Mouse (Mus musculus) neural tube, embryonic 15.5 days (tissue): ENCODE results near the gene Ntn5. TPM values are rescaled to one million over a fixed set of nuclear protein-coding genes. Genes with fewer than 3 reads are reported as not detected.

Experiments used
- ATAC-seq: fragments of 200-750 bp; cut with Nextera tagmentation; 2 replicates; pipeline ENCODE4 v1.8.0; 2017; ENCODE audit warnings: mild to moderate bottlenecking, moderate TSS enrichment, moderate library complexity; ENCODE audit not compliant: low FRiP score
- H3K27ac ChIP-seq: fragments of 300-500 bp; sonication (generic); replicated peaks from 2 replicates; pipeline ENCODE4 v1.5.1; 2015; ENCODE audit warnings: mild to moderate bottlenecking, inconsistent platforms
- H3K27me3 ChIP-seq: fragments of 300-500 bp; sonication (generic); replicated peaks from 2 replicates; pipeline ENCODE4 v1.6.1; 2015; ENCODE audit warnings: inconsistent platforms
- H3K36me3 ChIP-seq: fragments of 300-500 bp; sonication (generic); 2 replicates; pipeline ENCODE4 v1.6.1; 2015; ENCODE audit warnings: inconsistent platforms
- H3K4me1 ChIP-seq: fragments of 300-500 bp; sonication (generic); 2 replicates; pipeline ENCODE4 v1.6.1; 2015; ENCODE audit warnings: inconsistent platforms
- H3K4me2 ChIP-seq: fragments of 300-500 bp; sonication (generic); 2 replicates; pipeline ENCODE4 v1.6.1; 2015; ENCODE audit warnings: inconsistent platforms, mild to moderate bottlenecking, moderate library complexity
- H3K4me3 ChIP-seq: fragments of 300-500 bp; sonication (generic); replicated peaks from 2 replicates; pipeline ENCODE4 v1.5.1; 2015; ENCODE audit warnings: mild to moderate bottlenecking, inconsistent platforms
- H3K9ac ChIP-seq: fragments of 300-500 bp; sonication (generic); replicated peaks from 2 replicates; pipeline ENCODE4 v1.6.1; 2015; ENCODE audit warnings: mild to moderate bottlenecking, inconsistent platforms
- H3K9me3 ChIP-seq: fragments of 300-500 bp; sonication (generic); replicated peaks from 2 replicates; pipeline ENCODE4 v1.6.1; 2016; ENCODE audit warnings: inconsistent platforms
- WGBS: fragments of 180-500 bp; shearing (Covaris S2); methylation state at CpG from one replicate; pipeline ENCODE4 v1.1.7; 2015; ENCODE audit warnings: mixed read lengths; 5-methylcytosine and 5-hydroxymethylcytosine counted together
- polyA plus RNA-seq: library from polyadenylated mRNA; unstranded; fragments of >200 nt; fragmentation: Nextera tagmentation; extraction: Ambion mirVana; gene quantifications from 2 replicates; pipeline ENCODE4 v1.2.1, GENCODE M21; 2015

Gene Ntn5
- polyA plus RNA-seq, 1 experiment from 2014 or later = 1.9 TPM

GRCm38 (mm10) chr7:45709036-45709435 is 25.2 kb downstream of the Ntn5 start:
- Histone ChIP-seq H3K36me3 (peaks cover 40% of the 10 kb centered on the region), H3K4me3 (no peak overlapping the region), H3K9me3 (no peaks in the 10 kb centered on the region), H3K4me1 (peaks cover 68% of the 10 kb centered on the region), H3K9ac (no peak overlapping the region), H3K27ac (peak overlapping the region; percentile 14; the same call in 1 of the 2 replicates), H3K27me3 (no peaks in the 10 kb centered on the region), H3K4me2 (peak overlapping the region; percentile 91)
- no peak for ATAC-seq
- 27% methylated on average over 6 of the region's 6 CpGs for WGBS

DNA sequence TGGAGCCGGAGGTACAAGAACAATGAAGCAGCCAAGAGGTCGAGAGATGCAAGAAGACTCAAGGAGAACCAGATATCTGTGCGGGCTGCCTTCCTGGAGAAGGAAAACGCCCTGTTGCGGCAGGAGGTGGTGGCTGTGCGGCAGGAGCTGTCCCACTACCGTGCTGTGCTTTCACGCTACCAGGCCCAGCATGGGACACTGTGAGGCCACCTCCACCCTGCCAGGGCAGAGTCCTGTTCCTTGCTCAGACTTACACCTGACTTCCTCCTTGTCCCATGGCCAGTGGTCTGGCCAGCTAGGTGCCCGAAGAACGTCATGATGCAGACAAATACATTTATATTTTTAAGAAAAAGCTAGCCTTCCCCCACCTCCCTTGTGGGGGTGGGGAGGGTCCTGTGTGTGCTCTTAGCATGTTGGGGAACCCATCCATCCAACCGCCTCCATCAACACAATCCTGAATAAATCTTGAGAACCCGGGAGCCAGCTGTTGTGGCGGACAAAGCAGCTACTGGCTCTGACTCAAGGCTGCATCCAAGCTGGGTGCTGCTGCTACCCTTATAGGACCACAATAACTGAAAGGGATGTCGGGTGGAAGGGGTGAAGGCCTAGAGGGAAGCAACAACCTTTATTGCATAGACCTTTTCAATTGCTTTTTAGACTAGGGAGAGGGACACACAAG is 26.0 kb downstream of the Ntn5 start:
- peak overlapping the region; percentile 14; the same call in 1 of the 2 replicates for H3K27ac ChIP-seq
- no peak overlapping the region for H3K4me3 ChIP-seq
- ATAC-seq = no peak

GRCm38 (mm10) chr7:45710477-45711191 is 26.8 kb downstream of the Ntn5 start:
- H3K27me3 ChIP-seq = no peaks in the 10 kb centered on the region
- H3K4me1 ChIP-seq = peaks cover 72% of the 10 kb centered on the region
- no peaks in the 10 kb centered on the region for H3K9me3 ChIP-seq
- H3K4me2 ChIP-seq = no peak overlapping the region
- H3K9ac ChIP-seq = no peak overlapping the region
- no peak overlapping the region for H3K27ac ChIP-seq
- ATAC-seq = no peak
- peaks cover 40% of the 10 kb centered on the region for H3K36me3 ChIP-seq
- no peak overlapping the region for H3K4me3 ChIP-seq
- 96% methylated on average over 20 of the region's 20 CpGs for WGBS

More for the DNA sequence above, 26.0 kb downstream of the Ntn5 start:
- Histone ChIP-seq H3K4me1 (peaks cover 74% of the 10 kb centered on the region), H3K9ac (no peak overlapping the region), H3K4me2 (0 out of 2 replicates have a peak overlapping the region, but pooled peaks have one; percentile 91), H3K27me3 (no peaks in the 10 kb centered on the region), H3K9me3 (no peaks in the 10 kb centered on the region), H3K36me3 (peaks cover 40% of the 10 kb centered on the region)
- 72% methylated on average over 14 of the region's 14 CpGs for WGBS

DNA sequence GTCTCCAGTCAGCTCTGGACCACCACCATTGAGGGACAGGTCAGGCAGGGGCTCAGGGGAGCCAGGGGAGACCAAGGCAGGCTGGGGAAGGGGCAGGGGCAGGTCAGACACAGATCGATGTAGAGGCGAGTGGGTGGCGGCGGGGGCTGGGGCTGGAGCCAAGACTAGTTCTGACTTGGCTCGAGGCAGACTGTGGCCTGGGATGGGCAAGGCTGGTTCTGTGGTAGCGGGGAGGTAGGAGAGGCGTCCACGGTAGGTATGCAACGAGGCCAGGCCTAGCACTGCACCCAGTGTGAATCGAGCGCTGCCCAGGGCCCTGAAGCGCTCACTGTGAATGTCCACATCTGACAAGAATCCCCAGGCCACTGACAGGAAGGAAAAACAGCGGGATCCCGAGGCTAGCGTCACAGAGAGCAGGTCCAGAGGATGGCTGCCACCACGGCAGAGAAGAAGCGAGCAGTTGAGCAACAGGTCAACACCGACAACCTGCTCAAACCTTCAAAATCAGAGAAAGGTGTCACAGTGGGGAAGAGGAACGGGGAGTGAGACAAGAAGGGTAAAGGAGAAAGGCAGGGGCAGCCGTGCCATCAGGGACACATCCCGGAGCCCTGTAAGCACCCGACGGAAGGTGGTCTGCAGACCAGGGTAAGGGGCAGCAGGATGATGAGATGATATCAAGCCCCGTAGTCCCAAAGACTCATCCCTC is 27.6 kb downstream of the Ntn5 start:
- H3K4me3 ChIP-seq = no peak overlapping the region
- peaks cover 40% of the 10 kb centered on the region for H3K36me3 ChIP-seq
- ATAC-seq = no peak
- H3K4me2 ChIP-seq = no peak overlapping the region
- 93% methylated on average over 24 of the region's 24 CpGs for WGBS
- no peaks in the 10 kb centered on the region for H3K9me3 ChIP-seq
- H3K27ac ChIP-seq = no peak overlapping the region
- H3K27me3 ChIP-seq = no peaks in the 10 kb centered on the region
- no peak overlapping the region for H3K9ac ChIP-seq
- H3K4me1 ChIP-seq = peaks cover 72% of the 10 kb centered on the region

DNA sequence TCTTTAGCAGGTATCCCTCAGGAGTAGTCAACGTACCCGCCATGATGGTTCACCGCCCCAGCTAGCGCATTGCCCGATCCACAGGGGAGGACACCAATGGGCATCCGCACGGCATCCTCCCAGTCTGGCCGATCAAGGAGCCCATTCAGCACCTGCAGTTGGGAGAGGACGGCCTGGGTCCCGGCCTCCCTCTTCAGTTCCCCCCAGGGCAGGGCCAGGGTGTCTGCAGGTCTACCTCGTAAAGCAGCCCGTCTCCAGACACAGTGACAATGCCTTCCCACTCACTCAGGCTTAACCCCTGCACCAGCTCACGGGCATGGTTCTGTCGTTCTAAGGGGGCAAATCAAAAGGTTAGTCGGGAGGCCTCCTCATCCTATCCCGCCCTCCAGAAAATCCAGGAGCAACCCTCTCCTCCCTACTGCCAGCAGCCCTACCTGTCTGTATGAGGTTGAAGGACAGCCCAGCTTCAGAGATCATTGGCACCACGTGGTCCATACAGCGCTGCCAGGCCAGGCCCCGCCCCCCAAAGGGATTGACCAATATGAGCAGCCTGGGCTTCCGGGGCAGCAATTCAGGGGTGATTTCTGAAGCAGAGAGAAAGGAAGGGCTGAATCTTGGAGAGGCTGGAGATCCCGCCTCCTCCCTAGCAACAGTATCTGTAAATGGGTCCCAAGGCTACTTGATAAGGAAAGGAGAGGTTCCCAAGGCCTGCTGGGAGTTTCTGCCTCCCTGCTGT is 28.4 kb downstream of the Ntn5 start:
- Histone ChIP-seq H3K9ac (no peak overlapping the region), H3K27me3 (no peaks in the 10 kb centered on the region), H3K27ac (no peak overlapping the region), H3K4me3 (no peak overlapping the region), H3K4me1 (peaks cover 72% of the 10 kb centered on the region), H3K4me2 (no peak overlapping the region), H3K9me3 (no peaks in the 10 kb centered on the region), H3K36me3 (peaks cover 40% of the 10 kb centered on the region)
- ATAC-seq = no peak
- 88% methylated on average over 21 of the region's 21 CpGs for WGBS

- ATAC-seq = no peak
- Histone ChIP-seq H3K9ac (no peak overlapping the region), H3K27ac (no peak overlapping the region), H3K27me3 (no peaks in the 10 kb centered on the region), H3K4me1 (peaks cover 61% of the 10 kb centered on the region), H3K4me2 (0 out of 2 replicates have a peak overlapping the region, but pooled peaks have one; percentile 82), H3K4me3 (no peak overlapping the region), H3K9me3 (no peaks in the 10 kb centered on the region), H3K36me3 (peaks cover 40% of the 10 kb centered on the region)
- 96% methylated on average over 16 of the region's 16 CpGs for WGBS
These were observed 29.6 kb downstream of the Ntn5 start for GRCm38 (mm10) chr7:45713396-45713795.

- H3K4me1 ChIP-seq = peaks cover 61% of the 10 kb centered on the region
- peak overlapping the region; percentile 75 for H3K9ac ChIP-seq
- WGBS = 92% methylated on average over 6 of the region's 6 CpGs
- H3K9me3 ChIP-seq = no peaks in the 10 kb centered on the region
- no peak overlapping the region for H3K27ac ChIP-seq
- H3K4me2 ChIP-seq = peak overlapping the region; percentile 82
- no peak for ATAC-seq
- no peaks in the 10 kb centered on the region for H3K27me3 ChIP-seq
- peak overlapping the region; percentile 79 for H3K4me3 ChIP-seq
- H3K36me3 ChIP-seq = peaks cover 40% of the 10 kb centered on the region
These were observed 30.2 kb downstream of the Ntn5 start for GRCm38 (mm10) chr7:45713881-45714520.

GRCm38 (mm10) chr7:45714630-45715089 is 30.8 kb downstream of the Ntn5 start:
- Histone ChIP-seq H3K9ac (peak overlapping the region; percentile 75), H3K4me3 (peak overlapping the region; percentile 79), H3K4me2 (peak overlapping the region; percentile 82), H3K27me3 (no peaks in the 10 kb centered on the region), H3K36me3 (peaks cover 42% of the 10 kb centered on the region), H3K4me1 (peaks cover 61% of the 10 kb centered on the region), H3K27ac (peak overlapping the region; percentile 70), H3K9me3 (no peaks in the 10 kb centered on the region)
- WGBS = 10% methylated on average over 14 of the region's 14 CpGs
- peak; percentile 48 for ATAC-seq

DNA sequence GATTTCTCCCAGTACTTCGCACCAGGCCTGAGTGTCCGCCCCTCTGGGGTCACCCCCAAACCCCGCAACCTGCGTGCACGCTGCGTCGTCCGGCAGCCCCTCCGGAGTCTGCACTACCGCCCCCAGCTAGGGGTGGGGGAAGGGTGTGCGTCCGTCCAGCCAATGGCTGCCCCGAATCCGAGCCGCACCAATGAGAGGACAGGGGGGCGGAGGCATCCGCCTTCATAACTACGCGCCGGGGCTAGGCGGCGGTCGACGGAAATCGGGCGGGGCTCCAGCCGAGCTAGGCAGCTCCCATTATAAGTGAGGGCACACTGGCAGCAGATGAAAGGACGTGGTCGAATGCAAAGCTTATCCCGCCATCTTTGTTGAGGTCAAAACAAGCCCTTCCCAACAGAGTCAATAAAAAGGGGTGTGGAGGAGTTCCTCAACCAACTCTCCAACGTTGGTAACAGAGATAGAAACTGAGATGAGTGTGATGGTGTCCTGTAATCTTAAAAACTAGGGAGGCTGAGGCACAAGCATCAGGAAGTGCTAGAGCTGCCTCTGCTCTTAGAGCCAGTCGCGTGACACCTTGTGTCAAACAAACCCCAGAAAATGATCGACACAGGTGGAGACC is 31.4 kb downstream of the Ntn5 start, which contains the start of gene Rpl18:
Rpl18 (plus strand) TSS at position 368 of the 619 bp plus-strand sequence.
- ATAC-seq = peak; percentile 91
- Histone ChIP-seq H3K27me3 (no peaks in the 10 kb centered on the region), H3K4me2 (peak within 1 kb of the TSS; percentile 82), H3K36me3 (peaks cover 43% of the 10 kb centered on the region), H3K4me1 (peaks cover 61% of the 10 kb centered on the region), H3K27ac (peak within 1 kb of the TSS; percentile 76), H3K9me3 (no peaks in the 10 kb centered on the region), H3K9ac (peak within 1 kb of the TSS; percentile 75), H3K4me3 (peak within 1 kb of the TSS; percentile 79)
- 8% methylated on average over 34 of the region's 34 CpGs for WGBS

DNA sequence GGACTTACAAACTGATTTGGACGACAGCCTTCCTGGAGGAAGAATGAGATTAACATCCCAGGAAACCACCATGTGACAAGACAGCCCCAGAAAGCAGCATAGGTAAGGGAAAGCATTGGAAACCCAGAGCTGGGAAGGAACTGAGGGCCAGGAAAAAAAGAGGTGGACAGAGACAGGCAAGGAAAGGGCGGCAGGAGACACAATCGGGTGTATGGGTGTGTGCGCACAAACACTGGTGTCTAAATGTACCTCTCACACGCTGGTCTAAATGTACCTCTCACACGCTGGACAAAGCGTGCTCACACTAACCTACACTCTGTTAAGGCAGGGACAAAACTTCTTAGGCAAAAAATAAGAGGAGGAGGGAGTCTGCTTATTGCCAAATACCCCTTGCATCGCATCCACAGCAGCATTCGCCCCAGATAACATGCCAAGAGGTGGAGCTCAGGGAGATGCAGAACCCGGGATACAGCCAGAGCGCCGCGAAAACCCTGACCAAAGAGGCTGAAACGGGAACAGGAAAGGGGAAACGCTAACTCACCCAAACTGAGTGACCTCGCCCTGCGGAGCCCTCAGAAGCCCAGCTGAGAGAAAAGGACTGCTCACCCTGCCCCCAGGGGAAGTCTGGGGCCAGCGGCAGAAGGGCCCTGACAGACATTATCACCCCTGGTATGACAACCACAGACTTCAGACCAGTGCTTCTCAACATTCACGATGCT is 32.1 kb downstream of the Ntn5 start:
- no peak for ATAC-seq
- H3K36me3 ChIP-seq = peaks cover 43% of the 10 kb centered on the region
- H3K4me2 ChIP-seq = peak overlapping the region; percentile 82
- 85% methylated on average over 19 of the region's 19 CpGs for WGBS
- peak overlapping the region; percentile 76 for H3K27ac ChIP-seq
- no peaks in the 10 kb centered on the region for H3K27me3 ChIP-seq
- peaks cover 55% of the 10 kb centered on the region for H3K4me1 ChIP-seq
- H3K9ac ChIP-seq = peak overlapping the region; percentile 40
- H3K9me3 ChIP-seq = no peaks in the 10 kb centered on the region
- peak overlapping the region; percentile 79 for H3K4me3 ChIP-seq
